Mouse (Mus musculus): ENCODE data around the gene Rpl36-ps4.
"Not testable (repeated sequence)": the region's sequence is repeated elsewhere in the genome, so short reads cannot be mapped to it uniquely, and the experiment has no call there.

GRCm38 (mm10) chr17:87954618-87955124, 33.9 kb downstream of the Rpl36-ps4 start:
- not testable (repeated sequence) for TF ChIP-seq CTCF (IDR thresholded peaks at IDR 0.05; ENCODE audit: low read depth, low read length); POLR2A (IDR thresholded peaks at IDR 0.05; ENCODE audit: borderline replicate concordance, low read depth, low read length)
